Mouse (Mus musculus): ENCODE measurements around the gene Apom. TPM values are rescaled to one million over a fixed set of nuclear protein-coding genes. Genes with fewer than 3 reads are reported as not detected.

Gene Apom
- polyA plus RNA-seq (2015; fragmentation: Nextera tagmentation; extraction: Ambion mirVana), result 553 and 573 TPM in 2 replicates

DNA sequence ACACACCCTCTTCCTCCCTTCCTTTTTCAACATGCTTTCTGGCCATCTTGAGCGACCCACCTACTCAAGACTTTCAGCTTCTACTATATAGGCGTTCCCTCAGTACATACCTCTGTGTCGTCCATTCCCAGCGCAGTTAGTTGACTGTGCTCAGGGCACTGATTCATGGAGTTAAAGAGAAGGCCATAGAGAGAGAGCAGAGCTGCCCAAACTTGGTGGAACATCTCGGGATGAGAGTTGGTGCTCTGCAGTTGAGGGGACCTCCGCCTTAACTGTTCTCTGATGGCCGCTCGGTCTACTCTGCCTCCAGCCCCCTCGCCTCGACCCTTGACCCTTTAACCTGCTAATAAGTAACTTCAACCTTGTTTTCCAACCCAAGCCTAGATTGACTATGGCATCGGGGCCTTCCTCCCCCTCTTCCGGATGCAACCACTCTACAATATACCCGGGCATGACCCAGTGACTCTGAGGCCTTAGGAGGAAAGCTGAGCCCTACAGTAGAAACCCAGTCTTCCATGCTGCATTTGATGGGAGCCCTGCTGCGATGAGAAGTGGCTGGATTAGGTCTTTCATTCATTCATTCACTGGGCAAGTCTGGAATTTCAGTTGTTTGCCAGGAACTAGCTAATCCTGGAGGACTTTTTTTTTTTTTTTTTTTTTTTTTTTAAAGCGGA is at the start of gene Apom:
Gene Apom, minus strand, starts transcription at position 551 of the 674 bp plus-strand sequence.
- peak within 1 kb of the TSS; percentile 50 for H3K9ac ChIP-seq
- DNase-seq (no peak), ATAC-seq (ENCODE audit: low read depth) (no peak)
- no peaks in the 10 kb centered on the region for H3K9me3 ChIP-seq (replicated peaks)
- no peaks in the 10 kb centered on the region for H3K27me3 ChIP-seq
- peak within 1 kb of the TSS; percentile 51 for H3K4me3 ChIP-seq (replicated peaks)
- peaks cover 21% of the 10 kb centered on the region for H3K36me3 ChIP-seq
- peaks cover 59% of the 10 kb centered on the region for H3K4me1 ChIP-seq (replicated peaks)
- 68% methylated on average over 15 of the region's 15 CpGs for WGBS (ENCODE audit: insufficient replicate concordance)
- peak within 1 kb of the TSS; percentile 59 for H3K4me2 ChIP-seq
- peak within 1 kb of the TSS; percentile 71 for H3K27ac ChIP-seq

DNA sequence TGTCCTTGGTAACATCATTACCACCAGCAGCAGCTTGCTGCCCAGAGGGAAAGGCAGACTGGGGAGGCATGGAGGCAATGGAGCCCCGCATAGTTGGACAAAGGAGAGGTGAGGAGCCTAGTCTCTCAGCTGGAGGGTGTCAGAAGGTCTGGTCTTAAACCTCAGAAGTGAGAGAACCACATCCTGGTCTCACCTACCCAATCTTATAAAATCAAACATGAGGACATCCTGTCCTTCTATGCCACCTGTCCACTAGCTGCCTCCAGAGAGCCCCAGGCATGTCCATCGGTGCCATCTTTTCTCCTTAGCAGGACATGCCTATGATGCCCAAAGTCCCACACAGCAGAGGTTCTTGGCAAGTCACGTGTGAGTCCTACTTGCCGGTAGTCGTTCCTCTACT is 48.2 kb upstream of the Apom start:
- H3K9me3 ChIP-seq (replicated peaks), result no peaks in the 10 kb centered on the region
- H3K4me1 ChIP-seq (replicated peaks), result peaks cover 2% of the 10 kb centered on the region; the same call in 1 of the 2 replicates
- no peak overlapping the region for H3K4me3 ChIP-seq (replicated peaks)
- no peak overlapping the region for H3K9ac ChIP-seq
- WGBS (ENCODE audit: insufficient replicate concordance), result 72% methylated on average over 5 of the region's 5 CpGs
- ATAC-seq (ENCODE audit: low read depth) (no peak), DNase-seq (no peak)
- H3K27ac ChIP-seq, result no peak overlapping the region
- no peaks in the 10 kb centered on the region for H3K36me3 ChIP-seq
- H3K4me2 ChIP-seq, result no peak overlapping the region
- H3K27me3 ChIP-seq, result no peaks in the 10 kb centered on the region

DNA sequence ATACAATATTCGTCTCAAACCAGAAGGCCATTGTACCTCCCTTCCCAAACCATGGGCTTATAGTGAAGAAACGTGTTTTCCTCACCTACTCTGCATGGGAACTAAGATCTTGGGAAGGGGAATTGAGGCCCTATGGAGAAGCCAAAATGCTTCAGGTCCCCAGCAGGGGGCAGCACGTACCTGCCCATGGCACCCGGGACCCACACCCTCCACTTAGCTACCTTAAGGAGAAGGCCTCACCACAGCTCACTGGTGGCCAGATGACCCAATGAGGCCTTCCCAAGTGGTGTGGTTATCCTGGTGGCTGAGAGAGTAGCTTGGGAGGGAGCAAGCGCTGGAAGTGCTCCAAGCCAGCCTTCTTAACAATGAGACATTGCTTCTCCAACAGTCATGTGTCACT is 46.7 kb upstream of the Apom start:
- H3K9ac ChIP-seq, result no peak overlapping the region
- H3K4me3 ChIP-seq (replicated peaks), result no peak overlapping the region
- no peaks in the 10 kb centered on the region for H3K9me3 ChIP-seq (replicated peaks)
- no peak overlapping the region for H3K4me2 ChIP-seq
- DNase-seq (peak; percentile 52), ATAC-seq (ENCODE audit: low read depth) (0 out of 2 replicates have a peak, but pooled peaks have one; percentile 45)
- H3K27me3 ChIP-seq, result no peaks in the 10 kb centered on the region
- 9% methylated on average over 5 of the region's 5 CpGs for WGBS (ENCODE audit: insufficient replicate concordance)
- H3K27ac ChIP-seq, result no peak overlapping the region
- H3K4me1 ChIP-seq (replicated peaks), result no peaks in the 10 kb centered on the region; the same call in 1 of the 2 replicates
- no peaks in the 10 kb centered on the region for H3K36me3 ChIP-seq

DNA sequence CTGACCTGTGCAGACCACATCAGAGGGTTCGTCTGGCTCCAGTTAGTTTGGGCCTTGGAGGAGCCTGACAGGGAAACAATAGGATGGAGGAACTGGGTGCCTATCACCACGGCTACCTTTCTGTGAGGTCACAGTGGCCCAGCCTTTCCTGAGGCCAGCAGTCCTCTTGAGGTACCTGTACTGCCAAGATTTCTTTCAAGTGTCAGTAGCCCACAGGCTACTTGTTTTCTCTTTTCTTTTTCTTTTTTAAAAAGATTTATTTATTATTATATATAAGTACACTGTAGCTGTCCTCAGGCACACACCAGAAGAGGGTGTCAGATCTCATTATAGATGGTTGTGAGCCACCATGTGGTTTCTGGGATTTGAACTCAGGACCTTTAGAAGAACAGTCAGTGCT is 44.1 kb upstream of the Apom start, which contains the start of gene Aif1:
Gene Aif1, minus strand, starts transcription at position 101 of the 400 bp plus-strand sequence.
- 58% methylated on average over 2 of the region's 2 CpGs for WGBS (ENCODE audit: insufficient replicate concordance)
- no peak for ATAC-seq (ENCODE audit: low read depth)
- H3K27ac ChIP-seq, result no peak within 1 kb of the TSS

DNA sequence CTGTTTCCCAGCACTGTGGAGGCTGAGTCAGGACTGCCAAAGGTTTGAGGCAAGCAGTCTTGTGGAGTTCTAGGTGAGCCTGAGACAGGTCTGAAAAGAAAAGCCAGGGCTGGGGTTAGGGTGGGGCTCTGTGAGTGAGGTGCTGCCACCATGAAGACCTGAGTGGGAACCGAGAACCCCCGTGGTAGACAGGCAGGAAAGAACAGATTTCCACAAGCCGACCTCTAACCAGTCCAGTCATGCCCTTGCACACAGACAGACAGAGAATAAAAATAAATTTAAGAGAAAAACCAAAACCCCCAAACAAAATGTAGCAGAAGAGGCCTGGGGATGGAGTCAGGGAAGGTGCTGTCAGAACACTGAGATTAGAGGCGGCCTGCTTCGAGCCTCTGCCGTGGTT is 43.5 kb upstream of the Apom start:
- Histone ChIP-seq H3K4me3 (replicated peaks) (no peak overlapping the region), H3K4me1 (replicated peaks) (no peaks in the 10 kb centered on the region; the same call in 1 of the 2 replicates), H3K27me3 (no peaks in the 10 kb centered on the region), H3K9ac (no peak overlapping the region), H3K27ac (no peak overlapping the region), H3K4me2 (no peak overlapping the region), H3K36me3 (no peaks in the 10 kb centered on the region), H3K9me3 (replicated peaks) (no peaks in the 10 kb centered on the region)
- DNase-seq (no peak), ATAC-seq (ENCODE audit: low read depth) (no peak)
- WGBS (ENCODE audit: insufficient replicate concordance), result 67% methylated on average over 6 of the region's 6 CpGs

More for the DNA sequence above, 44.1 kb upstream of the Apom start, which contains the start of gene Aif1:
- Histone ChIP-seq H3K36me3 (no peaks in the 10 kb centered on the region), H3K27me3 (no peaks in the 10 kb centered on the region), H3K4me1 (replicated peaks) (no peaks in the 10 kb centered on the region; the same call in 1 of the 2 replicates), H3K9ac (no peak within 1 kb of the TSS), H3K4me2 (no peak within 1 kb of the TSS), H3K4me3 (replicated peaks) (no peak within 1 kb of the TSS), H3K9me3 (replicated peaks) (no peaks in the 10 kb centered on the region)
- DNase-seq, result no peak

DNA sequence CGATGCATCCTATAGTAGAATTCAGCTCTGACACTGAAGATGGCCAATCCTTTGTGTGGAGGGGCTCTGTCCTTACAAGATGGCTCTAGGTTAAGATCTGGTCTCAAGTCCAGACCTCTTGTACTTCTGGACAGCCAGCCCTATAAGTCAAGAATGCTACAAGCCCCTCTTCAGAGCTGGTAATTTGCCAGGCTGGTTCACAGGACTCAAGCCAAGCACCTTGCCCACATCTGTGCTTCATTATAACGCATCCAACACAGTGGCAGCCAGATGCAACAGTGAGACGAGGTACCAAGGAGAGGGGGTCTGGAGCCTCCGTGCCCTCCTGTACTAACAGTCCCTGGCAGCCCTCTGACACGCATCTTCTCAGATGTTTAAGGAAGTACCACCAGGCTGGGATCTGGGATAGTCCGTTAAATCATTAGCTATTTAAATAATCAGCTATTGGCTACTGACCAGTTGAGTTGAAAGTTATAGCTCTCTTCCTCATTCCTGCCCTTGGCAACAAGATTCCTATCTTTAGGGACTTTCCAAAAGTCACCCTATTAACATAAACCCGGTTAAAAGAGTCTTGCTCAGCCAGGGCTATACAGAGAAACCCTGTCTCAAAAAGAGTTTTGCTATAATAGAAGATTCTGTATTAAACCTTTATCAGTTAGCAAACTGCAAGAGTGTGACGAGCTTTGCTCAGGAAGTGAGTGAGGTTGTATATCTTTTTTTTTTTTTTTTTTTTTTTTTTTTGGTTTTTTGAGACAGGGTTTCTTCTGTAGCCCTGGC is 42.5 kb upstream of the Apom start:
- WGBS (ENCODE audit: insufficient replicate concordance), result 50% methylated on average over 8 of the region's 8 CpGs
- Histone ChIP-seq H3K9me3 (replicated peaks) (no peaks in the 10 kb centered on the region), H3K27ac (no peak overlapping the region), H3K36me3 (no peaks in the 10 kb centered on the region), H3K9ac (no peak overlapping the region), H3K4me2 (no peak overlapping the region), H3K27me3 (no peaks in the 10 kb centered on the region), H3K4me1 (replicated peaks) (no peaks in the 10 kb centered on the region; the same call in 1 of the 2 replicates), H3K4me3 (replicated peaks) (no peak overlapping the region)
- no peak for ATAC-seq (ENCODE audit: low read depth)
- DNase-seq, result no peak

DNA sequence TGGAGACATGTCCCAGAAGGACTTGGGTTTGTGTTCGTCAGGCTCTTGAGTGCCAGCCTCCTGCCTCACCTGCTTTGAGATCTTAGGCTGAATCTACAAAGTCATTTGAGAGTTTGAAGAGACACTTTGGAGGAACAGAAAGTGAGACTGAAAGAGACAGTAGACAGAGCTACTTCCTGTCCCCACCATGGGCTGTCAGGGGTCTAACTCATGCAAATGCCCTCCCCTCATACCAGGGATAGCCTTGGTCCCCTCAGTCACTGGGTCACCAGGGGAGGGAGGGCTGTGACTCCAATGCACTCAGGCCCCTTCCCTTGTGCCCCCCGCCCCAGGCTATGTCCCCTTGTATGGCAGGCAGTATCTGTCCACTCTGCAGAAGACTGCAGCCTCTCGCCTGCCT is 41.5 kb upstream of the Apom start:
- Histone ChIP-seq H3K36me3 (no peaks in the 10 kb centered on the region), H3K27ac (no peak overlapping the region), H3K4me2 (no peak overlapping the region), H3K27me3 (no peaks in the 10 kb centered on the region), H3K9ac (no peak overlapping the region), H3K4me3 (replicated peaks) (no peak overlapping the region), H3K4me1 (replicated peaks) (no peaks in the 10 kb centered on the region; the same call in 1 of the 2 replicates), H3K9me3 (replicated peaks) (no peaks in the 10 kb centered on the region)
- no peak for DNase-seq
- 56% methylated on average over 3 of the region's 3 CpGs for WGBS (ENCODE audit: insufficient replicate concordance)
- no peak for ATAC-seq (ENCODE audit: low read depth)

DNA sequence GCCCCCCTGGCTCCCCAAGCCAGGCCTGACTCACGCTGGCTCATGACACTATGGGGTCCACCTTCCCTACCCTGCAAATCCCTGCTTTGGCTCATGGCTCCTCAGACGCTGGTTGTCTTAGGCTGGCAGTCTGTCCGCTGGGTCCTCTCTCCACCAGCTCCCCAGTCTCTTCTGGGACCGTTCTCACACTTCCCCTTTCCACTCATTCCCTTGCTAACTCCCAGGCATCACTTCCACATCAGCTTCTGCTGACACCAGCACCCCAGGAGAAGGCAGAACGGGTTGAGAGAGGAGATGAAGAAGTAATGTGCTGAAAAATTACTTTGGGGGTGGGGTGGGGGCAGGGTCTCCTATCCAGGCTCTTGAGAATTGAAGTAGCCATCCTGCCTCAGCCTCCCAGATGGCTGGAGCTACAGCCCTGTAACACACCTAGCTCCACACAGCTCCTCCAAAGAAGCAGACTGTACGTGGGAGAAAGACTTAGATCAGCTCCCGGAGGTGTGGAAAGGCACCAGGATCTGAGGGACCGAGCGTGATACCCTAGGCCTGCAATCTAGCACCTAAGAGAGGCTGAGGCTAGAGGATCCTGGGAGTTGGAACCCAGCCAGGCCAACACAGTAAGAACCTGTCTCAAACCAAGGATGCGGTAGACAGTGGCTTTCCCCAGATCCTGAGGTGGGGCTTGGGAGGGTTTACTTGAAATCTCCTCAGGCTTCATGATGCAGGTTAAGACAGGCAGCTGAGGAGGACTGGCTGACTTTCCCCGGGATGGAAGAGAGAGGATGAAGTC is 40.8 kb upstream of the Apom start:
- WGBS (ENCODE audit: insufficient replicate concordance), result 57% methylated on average over 11 of the region's 11 CpGs
- H3K36me3 ChIP-seq, result no peaks in the 10 kb centered on the region
- H3K9me3 ChIP-seq (replicated peaks), result no peaks in the 10 kb centered on the region
- H3K9ac ChIP-seq, result no peak overlapping the region
- no peak for DNase-seq
- H3K4me3 ChIP-seq (replicated peaks), result no peak overlapping the region
- H3K4me2 ChIP-seq, result no peak overlapping the region
- H3K27me3 ChIP-seq, result no peaks in the 10 kb centered on the region
- no peaks in the 10 kb centered on the region; the same call in 1 of the 2 replicates for H3K4me1 ChIP-seq (replicated peaks)
- no peak for ATAC-seq (ENCODE audit: low read depth)
- H3K27ac ChIP-seq, result peak overlapping the region; percentile 1; the same call in 1 of the 2 replicates

DNA sequence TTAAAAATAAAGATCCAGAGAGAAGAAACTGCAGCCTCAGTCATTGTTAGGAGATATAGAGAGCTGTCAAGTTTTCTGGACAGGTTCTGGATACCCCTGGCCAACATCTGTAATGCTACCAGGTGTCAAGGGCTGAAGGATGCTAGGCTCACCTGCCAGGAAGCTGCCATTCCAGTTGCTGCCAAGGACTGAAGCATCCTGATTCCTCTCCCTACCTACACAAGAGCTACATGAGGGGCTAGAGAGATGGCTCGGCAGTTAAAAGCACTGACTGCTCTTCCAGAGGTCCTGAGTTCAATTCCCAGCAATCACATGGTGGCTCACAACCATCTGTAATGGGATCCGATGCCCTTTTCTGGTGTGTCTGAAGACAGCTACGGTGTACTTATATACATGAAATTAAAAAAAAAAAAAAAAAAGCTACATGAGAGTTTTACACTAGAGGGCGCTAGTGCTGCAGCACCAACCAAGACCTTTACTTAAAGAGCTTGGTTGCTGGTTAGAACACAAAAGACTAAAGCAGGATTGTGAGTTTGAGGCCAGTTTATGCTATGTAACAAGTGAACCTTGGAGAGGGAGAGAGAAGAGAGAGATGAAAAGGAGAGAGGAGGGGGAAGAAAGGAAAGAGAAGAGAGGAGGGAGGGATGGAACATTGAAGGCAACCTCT is 36.8 kb upstream of the Apom start:
- H3K4me3 ChIP-seq (replicated peaks), result no peak overlapping the region
- H3K27me3 ChIP-seq, result no peaks in the 10 kb centered on the region
- H3K4me2 ChIP-seq, result no peak overlapping the region
- H3K9me3 ChIP-seq (replicated peaks), result no peaks in the 10 kb centered on the region
- ATAC-seq (ENCODE audit: low read depth) (no peak), DNase-seq (no peak)
- no peak overlapping the region for H3K27ac ChIP-seq
- no peaks in the 10 kb centered on the region for H3K36me3 ChIP-seq
- peaks cover 14% of the 10 kb centered on the region for H3K4me1 ChIP-seq (replicated peaks)
- WGBS (ENCODE audit: insufficient replicate concordance), result 8% methylated on average over 4 of the region's 4 CpGs
- no peak overlapping the region for H3K9ac ChIP-seq

DNA sequence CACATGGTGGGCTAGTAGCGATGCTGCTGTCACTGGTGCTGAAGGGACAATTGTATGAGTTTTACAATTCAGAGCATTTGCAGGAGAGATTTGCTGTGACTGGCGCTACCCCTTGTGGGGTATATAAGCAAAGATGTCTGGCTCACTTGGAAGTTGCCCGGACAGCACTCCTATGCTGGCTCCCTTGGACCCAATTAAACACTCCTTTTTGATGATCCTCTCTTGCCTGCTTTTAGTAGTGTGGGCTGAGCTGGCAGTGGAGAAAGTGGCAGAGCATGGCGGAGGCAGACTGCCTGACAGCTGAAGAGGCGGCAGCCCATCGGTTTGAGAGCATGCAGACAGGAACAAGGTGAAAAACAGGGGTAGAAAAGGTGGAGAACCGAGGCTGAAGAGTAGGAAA is 35.9 kb upstream of the Apom start:
- H3K36me3 ChIP-seq, result peaks cover 3% of the 10 kb centered on the region; the same call in 1 of the 2 replicates
- H3K4me2 ChIP-seq, result no peak overlapping the region
- ATAC-seq (ENCODE audit: low read depth), result no peak
- H3K27me3 ChIP-seq, result no peaks in the 10 kb centered on the region
- DNase-seq, result no peak
- WGBS (ENCODE audit: insufficient replicate concordance), result 68% methylated on average over 7 of the region's 7 CpGs
- no peak overlapping the region for H3K4me3 ChIP-seq (replicated peaks)
- H3K9me3 ChIP-seq (replicated peaks), result no peaks in the 10 kb centered on the region
- H3K9ac ChIP-seq, result no peak overlapping the region
- H3K4me1 ChIP-seq (replicated peaks), result peaks cover 22% of the 10 kb centered on the region
- H3K27ac ChIP-seq, result no peak overlapping the region

Measured in liver, embryonic 13.5 days (tissue).